Mouse (Mus musculus) myocyte (in vitro differentiated cells): Measurements from ENCODE around the gene Cbl.

Experiments used
- POLR2A ChIP-seq: IDR thresholded peaks from one replicate; pipeline ENCODE4 v1.6.1; 2011; ENCODE audit warnings: low read depth, mild to moderate bottlenecking, control low read depth, moderate library complexity; ENCODE audit not compliant: insufficient read length
- TCF12 ChIP-seq: IDR thresholded peaks from one replicate; pipeline ENCODE4 v1.6.1; 2011; ENCODE audit warnings: mild to moderate bottlenecking, control low read depth; ENCODE audit not compliant: poor library complexity, insufficient read depth, severe bottlenecking

DNA sequence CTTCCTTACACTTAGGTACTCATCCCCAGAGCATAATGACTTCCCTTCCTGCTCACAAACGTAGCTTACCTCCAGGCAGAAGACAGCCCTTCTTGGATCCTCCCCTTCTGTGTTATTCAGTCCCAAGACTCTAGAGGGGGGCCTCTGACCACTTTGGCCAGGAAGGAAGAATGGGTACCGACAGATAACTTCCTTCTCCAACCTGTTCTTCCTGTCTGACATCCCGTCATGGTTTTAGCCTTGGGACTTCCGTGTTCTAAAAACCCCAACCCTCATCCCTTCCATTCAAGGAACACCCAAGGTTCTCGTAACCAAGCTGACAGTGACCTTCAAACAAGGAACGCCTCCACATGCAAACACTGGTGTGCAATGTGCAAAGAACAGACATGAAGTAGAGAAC, 34.6 kb upstream of the Cbl start, which contains the start of gene Nlrx1:
- TF ChIP-seq TCF12 = no peak
- TF ChIP-seq POLR2A = no peak
